Mouse (Mus musculus) Muller cell, postnatal 12 days (primary cell): ENCODE data around the gene Itga9.

Source experiments
- DNase-seq: peaks from one replicate; pipeline ENCODE4 v3.0.0-alpha.2; 2015; ENCODE audit errors: inconsistent ontology term

The Itga9 gene

DNA sequence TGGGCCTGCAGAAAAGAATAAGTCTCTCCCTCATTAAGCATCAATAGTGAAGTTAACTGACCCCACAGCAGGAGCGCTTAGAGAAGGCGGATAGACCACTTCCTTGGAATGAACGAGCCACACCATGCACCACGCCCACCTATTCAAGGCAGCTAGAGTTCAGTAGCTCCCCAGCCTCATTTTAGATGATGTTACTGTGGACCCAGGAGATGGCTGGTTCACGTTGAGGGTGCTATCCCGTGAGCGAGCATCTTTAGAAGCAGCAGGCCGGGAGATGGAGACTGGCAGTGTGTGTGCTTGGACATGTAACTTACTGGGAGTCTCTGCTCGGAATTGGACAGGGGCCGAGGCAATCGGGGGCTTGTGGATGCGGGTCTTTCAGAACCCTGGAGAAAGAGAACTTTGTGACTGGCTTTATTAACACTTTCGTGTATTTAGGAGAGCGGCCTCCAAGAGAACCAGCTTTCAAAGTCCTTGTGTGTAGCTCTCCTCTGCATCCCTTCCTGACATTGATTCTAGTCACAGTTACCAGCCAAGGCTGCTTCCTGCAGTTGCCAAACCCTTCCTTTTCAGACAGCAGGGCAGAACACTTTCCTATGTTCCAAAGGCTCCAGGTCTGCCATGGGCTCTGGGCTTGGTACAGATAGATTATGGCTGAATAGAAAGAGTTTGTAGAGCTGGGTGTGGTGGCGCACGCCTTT is 1.4 kb downstream of the Itga9 start:
- DNase-seq = peak; percentile 21

GRCm38 (mm10) chr9:118608556-118608955 is 2.1 kb downstream of the Itga9 start:
- no peak for DNase-seq

GRCm38 (mm10) chr9:118610060-118610459 is 3.6 kb downstream of the Itga9 start:
- DNase-seq = peak; percentile 47

- peak; percentile 52 for DNase-seq
Measured at GRCm38 (mm10) chr9:118611111-118611541, 4.6 kb downstream of the Itga9 start.

DNA sequence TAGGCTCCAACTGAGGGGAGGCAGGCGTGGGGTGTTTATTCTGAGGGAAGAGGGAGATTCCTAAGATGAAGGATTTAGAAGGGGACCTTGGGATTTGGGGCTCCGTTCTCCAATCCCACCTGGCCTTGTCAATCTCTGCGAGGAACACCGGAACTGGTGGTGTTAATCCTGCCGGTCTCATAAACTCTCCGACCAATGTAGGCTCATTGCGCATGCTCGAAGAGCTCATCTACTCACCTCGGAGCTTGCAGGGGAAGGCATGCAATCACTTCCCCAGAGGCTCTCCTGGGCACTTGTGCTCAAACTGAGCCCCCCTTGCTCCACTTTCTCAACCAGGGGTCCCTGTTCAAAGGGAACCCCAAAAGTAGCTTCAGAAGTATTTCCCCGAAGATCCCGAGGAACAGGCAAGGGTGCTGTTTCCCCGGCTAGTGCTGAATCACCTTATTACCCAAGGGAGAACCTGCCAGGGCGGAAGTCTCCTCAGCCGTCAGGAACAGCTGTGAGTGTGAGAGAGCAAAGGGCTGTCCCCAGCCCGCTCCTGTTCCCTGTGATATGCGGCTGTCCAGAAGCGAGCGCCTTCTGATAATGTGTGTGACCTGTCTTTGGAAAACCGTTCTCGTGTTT is 5.6 kb downstream of the Itga9 start:
- DNase-seq = no peak

DNA sequence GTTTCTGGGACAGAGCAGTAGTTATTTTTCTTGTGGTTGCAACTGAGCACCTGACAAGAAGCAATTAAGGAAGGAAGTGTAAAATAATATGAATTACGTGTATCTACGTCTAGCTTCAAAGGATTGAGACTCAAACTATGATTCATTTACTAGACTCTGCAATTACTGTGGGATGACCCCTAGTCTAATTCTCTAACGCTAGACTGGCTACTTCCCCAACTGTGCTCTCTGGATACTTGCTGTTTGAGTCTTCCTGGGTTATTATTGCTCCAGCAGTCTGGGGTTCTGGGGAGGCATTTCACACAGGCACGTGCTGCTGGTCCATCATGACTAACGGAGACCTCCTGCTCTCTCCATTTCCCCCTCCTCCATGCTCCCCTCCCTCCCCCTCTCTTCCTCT is 10.7 kb downstream of the Itga9 start:
- peak; percentile 38 for DNase-seq

GRCm38 (mm10) chr9:118618732-118619250 is 12.3 kb downstream of the Itga9 start:
- DNase-seq = no peak

- no peak for DNase-seq
Measured at GRCm38 (mm10) chr9:118620807-118621206, 14.3 kb downstream of the Itga9 start.

DNA sequence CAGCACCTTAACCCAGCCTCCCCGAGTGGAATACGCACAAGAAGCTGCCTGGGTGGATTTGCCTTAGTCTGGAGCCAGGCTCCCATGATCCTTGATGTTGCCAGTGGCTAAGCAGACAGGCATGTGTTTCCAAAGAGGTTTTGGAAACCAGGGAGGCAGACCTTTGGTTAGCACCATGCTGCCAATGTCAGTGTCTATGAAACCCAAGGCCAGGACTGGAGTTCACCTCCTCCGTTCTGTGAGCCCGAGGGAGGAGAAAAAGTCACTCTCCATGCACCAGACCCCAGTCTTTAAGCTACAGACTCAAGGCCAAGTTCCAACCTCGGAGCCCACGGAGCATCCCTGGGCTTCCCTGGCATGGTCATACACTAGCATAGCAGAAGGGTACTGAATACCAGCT is 15.2 kb downstream of the Itga9 start:
- DNase-seq = no peak

GRCm38 (mm10) chr9:118622376-118623166 is 16.1 kb downstream of the Itga9 start:
- peak; percentile 35 for DNase-seq

DNA sequence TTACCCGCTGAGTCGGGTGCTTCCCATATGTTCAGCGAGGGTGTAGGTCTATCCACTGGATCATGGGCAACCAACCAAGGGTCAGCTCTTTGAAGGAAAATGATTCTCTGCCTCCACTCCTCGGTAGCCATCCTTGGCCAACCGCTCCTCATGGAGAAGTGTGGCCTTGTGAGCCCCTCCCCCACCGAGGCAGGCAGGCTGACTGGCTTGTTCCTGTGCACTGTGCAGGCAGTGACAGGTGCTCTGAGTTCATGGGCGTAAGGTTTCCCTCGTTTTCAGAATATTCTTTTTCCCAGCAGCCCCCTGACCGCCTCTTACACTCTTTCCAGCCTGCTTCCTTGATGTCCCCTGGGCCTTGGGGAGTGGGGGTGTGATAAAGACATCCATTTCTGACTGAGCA is 17.0 kb downstream of the Itga9 start:
- DNase-seq = no peak

DNA sequence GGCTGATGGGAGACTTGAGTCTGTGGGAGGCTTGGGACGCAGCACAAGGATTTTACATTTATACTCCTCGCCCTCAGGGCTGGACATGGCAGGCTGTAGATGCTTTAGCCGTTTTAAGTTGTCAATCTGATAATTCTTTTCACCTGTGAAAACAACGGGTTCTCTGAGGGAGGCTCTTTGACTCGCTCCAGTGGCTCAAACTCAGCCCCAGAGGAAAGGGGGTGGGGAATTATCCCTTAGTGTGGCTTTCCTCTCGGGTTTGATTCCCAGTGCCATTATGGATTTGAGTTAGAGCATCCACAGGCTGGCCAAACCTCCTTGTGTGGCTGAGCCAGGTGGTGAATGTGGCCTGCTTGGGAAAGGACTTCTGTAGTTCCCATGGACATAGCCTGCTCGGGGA is 17.7 kb downstream of the Itga9 start:
- DNase-seq = no peak

- peak; percentile 72 for DNase-seq
Measured at GRCm38 (mm10) chr9:118629763-118630379, 23.4 kb downstream of the Itga9 start.

DNA sequence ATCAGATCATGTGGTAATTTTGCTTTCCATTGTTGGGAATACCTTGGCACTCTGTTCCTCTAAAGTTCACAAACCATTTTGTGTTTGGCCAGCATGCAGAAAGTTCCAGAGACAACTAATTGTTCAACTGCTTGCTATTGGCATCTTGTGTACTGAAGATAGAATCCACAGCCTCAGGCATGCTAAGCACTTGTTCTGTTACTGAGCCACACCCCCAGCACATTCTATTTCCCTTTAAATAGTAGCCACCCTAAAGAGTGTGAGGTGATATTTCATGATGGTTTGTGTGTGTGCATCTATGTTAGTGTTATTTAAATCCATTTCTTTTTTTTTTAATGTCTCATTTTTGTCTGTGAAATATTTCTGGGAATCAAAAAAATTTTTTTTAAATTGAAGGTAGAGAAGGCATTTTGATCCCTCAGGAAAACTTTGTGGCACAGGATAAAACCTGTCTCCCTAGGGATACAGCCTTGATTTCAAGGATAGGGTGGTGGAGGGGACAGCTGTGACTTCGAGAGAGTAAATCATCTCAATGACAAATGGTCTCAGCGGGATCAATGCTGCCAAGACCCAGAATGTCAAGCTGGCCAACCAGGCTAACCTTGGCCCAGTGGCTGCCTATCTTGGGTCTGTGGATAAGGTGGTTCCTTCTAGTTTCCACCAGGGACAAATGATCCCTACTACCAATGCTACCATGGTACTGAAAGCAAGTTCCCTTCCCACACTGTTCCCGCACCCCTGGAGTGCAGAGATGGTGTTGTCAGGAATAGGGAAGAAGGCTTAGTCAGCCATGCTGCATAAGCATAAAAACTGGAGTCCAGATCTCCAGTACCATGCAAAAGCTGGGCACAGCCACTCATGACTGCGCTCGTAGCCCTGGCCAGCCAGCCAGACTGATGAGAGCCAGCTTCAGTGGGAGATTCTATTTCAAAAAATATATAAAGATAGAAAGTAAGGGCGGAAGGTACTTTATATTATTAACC is 25.6 kb downstream of the Itga9 start:
- peak; percentile 37 for DNase-seq

DNA sequence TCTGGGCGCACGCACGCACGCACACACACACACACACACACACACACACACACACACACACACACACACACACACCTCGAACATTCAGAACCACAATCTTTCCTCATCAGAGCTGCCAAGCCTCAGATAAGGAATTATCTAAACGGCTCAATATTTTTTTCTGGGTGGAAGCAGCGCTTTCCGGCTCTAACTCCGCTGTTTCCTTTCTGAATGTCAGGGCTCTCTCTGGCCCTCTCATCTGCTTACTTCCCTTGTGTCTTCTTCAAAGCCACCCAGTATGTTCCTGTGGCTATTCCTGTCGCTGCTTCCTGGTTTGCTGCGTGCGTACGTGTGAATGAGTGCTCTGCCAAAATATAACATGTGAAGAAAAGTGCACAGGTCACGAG is 26.3 kb downstream of the Itga9 start:
- DNase-seq = no peak

- DNase-seq = no peak
Measured at GRCm38 (mm10) chr9:118638642-118639210, 32.2 kb downstream of the Itga9 start.

DNA sequence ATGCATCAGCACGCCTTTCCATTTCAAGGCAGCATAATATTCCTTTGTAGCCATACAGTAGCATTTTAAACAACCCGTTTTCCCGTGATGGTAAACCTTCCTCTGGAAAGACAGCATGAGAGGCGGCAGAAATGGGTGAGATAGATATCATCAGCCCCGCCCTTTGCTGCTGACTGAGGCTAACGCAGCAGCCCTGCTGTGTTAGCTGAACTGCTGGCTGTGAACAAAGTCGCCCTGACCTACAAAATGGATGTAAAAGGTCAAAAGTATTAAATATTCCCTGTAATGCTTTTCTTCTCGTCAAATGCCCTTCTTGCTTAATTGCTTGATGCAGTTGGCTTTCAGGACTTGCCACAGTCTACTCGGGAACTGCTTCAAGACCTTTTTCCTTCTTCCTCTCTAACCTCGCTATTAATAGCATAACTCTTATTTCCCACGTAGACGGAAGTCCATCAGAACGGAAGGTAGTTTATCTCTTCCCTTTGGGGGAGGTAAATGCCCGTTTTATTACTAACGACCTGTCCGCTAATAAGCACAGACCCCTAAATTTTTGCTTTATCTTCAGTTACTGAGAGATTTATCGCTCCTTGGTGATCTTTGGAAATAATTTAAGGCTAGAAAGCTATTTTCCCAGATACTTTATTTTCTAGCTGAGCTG is 39.3 kb downstream of the Itga9 start:
- no peak for DNase-seq

- DNase-seq = no peak
Measured at GRCm38 (mm10) chr9:118647495-118647894, 41.0 kb downstream of the Itga9 start.

DNA sequence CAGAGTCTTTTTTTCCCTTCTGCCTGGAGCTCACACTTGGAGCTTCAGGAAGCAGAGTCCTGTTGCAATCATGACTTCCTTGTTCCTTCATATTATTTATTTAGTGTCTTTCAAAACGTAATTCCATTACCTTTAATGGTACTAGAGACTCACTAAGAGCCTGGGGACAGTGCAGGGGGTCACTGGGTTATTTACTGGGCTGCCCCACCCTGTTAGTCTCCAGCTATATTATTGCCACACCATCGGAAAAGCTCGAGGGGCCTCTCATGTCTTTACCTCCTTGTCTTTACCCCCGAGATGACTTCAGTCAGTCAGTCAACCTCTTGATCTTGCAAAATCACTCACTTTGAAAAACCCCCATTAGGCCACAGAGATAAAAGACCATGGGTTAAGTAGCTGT is 44.5 kb downstream of the Itga9 start:
- DNase-seq = no peak

DNA sequence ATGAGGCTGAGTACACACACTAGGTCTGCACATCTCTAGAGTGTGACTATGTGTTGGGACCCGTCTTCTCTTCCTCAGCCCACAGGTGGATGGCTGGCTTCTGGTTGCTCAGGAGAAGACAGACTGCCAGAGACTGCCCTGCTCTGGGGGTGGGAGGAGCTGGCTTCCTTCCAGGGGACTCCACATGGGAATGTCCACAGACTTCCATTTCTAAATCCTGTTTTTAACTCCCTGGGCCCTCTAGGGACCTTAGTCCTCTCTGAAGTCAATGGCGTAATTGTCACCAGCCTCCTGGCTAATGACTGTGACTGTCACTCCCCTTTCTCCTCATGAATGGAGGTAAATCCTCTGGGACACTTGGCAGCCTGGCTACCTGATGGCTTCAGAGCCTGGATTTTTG is 45.4 kb downstream of the Itga9 start:
- no peak for DNase-seq
